Mouse (Mus musculus) embryo, embryonic 11.5 days (tissue): ENCODE data around the gene Drg1.
"Not testable (repeated sequence)": the region's sequence is repeated elsewhere in the genome, so short reads cannot be mapped to it uniquely, and the experiment has no call there.

ENCODE experiments used
- DNase-seq: peaks from one replicate; pipeline ENCODE4 v3.0.0-alpha.2; 2012; ENCODE audit warnings: low read depth, low spot score

Gene Drg1

GRCm38 (mm10) chr11:3167129-3167528 is 99.1 kb downstream of the Drg1 start:
- DNase-seq = not testable (repeated sequence)

GRCm38 (mm10) chr11:3166321-3166720 is 99.9 kb downstream of the Drg1 start:
- not testable (repeated sequence) for DNase-seq

GRCm38 (mm10) chr11:3165210-3165782 is 100.9 kb downstream of the Drg1 start:
- not testable (repeated sequence) for DNase-seq

GRCm38 (mm10) chr11:3163661-3164060 is 102.6 kb downstream of the Drg1 start:
- not testable (repeated sequence) for DNase-seq

GRCm38 (mm10) chr11:3163122-3163521 is 103.1 kb downstream of the Drg1 start:
- not testable (repeated sequence) for DNase-seq

- not testable (repeated sequence) for DNase-seq
These were observed 103.8 kb downstream of the Drg1 start for GRCm38 (mm10) chr11:3162236-3162897.

- DNase-seq = not testable (repeated sequence)
These were observed 104.8 kb downstream of the Drg1 start for GRCm38 (mm10) chr11:3161370-3161769.

GRCm38 (mm10) chr11:3158800-3159199 is 107.4 kb downstream of the Drg1 start:
- not testable (repeated sequence) for DNase-seq

- not testable (repeated sequence) for DNase-seq
These were observed 108.2 kb downstream of the Drg1 start for GRCm38 (mm10) chr11:3157996-3158395.

GRCm38 (mm10) chr11:3156991-3157390 is 109.2 kb downstream of the Drg1 start:
- DNase-seq = not testable (repeated sequence)

GRCm38 (mm10) chr11:3153666-3154397 is 112.4 kb downstream of the Drg1 start:
- not testable (repeated sequence) for DNase-seq

GRCm38 (mm10) chr11:3151358-3151757 is 114.9 kb downstream of the Drg1 start:
- not testable (repeated sequence) for DNase-seq

GRCm38 (mm10) chr11:3150677-3151003 is 115.6 kb downstream of the Drg1 start:
- DNase-seq = not testable (repeated sequence)

- not testable (repeated sequence) for DNase-seq
These were observed 116.1 kb downstream of the Drg1 start for GRCm38 (mm10) chr11:3150003-3150676.

GRCm38 (mm10) chr11:3149471-3149870 is 116.7 kb downstream of the Drg1 start:
- not testable (repeated sequence) for DNase-seq

GRCm38 (mm10) chr11:3146806-3147205 is 119.4 kb downstream of the Drg1 start:
- DNase-seq = not testable (repeated sequence)

- not testable (repeated sequence) for DNase-seq
These were observed 120.7 kb downstream of the Drg1 start for GRCm38 (mm10) chr11:3145359-3146165.

- not testable (repeated sequence) for DNase-seq
These were observed 122.2 kb downstream of the Drg1 start for GRCm38 (mm10) chr11:3143984-3144383.

- not testable (repeated sequence) for DNase-seq
These were observed 123.8 kb downstream of the Drg1 start for GRCm38 (mm10) chr11:3142413-3142812.

- DNase-seq = not testable (repeated sequence)
These were observed 125.2 kb downstream of the Drg1 start for GRCm38 (mm10) chr11:3140967-3141535.

- not testable (repeated sequence) for DNase-seq
These were observed 127.9 kb downstream of the Drg1 start for GRCm38 (mm10) chr11:3138323-3138722.
